Mouse (Mus musculus) E14TG2a.4 (cell line): ENCODE results near the gene Dynlrb2.

Source experiments
- H3K27me3 ChIP-seq: 2 replicates; pipeline ENCODE4 v1.6.1; 2014; ENCODE audit warnings: low read length, control low read depth; ENCODE audit not compliant: insufficient read depth
- H3K36me3 ChIP-seq: 2 replicates; pipeline ENCODE4 v1.6.1; 2014; ENCODE audit warnings: low read length, control low read depth; ENCODE audit not compliant: insufficient read depth
- H3K4me1 ChIP-seq: replicated peaks from 2 replicates; pipeline ENCODE4 v1.6.1; 2014; ENCODE audit warnings: low read depth, low read length, control low read depth
- H3K4me3 ChIP-seq: replicated peaks from 2 replicates; pipeline ENCODE4 v1.5.1; 2014; ENCODE audit warnings: mild to moderate bottlenecking, low read length
- H3K9me3 ChIP-seq: 2 replicates; pipeline ENCODE4 v1.6.1; 2014; ENCODE audit warnings: low read length, control low read depth
- CTCF ChIP-seq: conservative IDR thresholded peaks from 2 replicates; pipeline ENCODE4 v1.5.1; 2014; ENCODE audit warnings: low read length
- NANOG ChIP-seq: IDR thresholded peaks from 2 replicates; pipeline ENCODE4 v1.6.1; 2014; ENCODE audit warnings: borderline replicate concordance, low read length, mixed read lengths
- POU5F1 ChIP-seq: IDR thresholded peaks from 2 replicates; pipeline ENCODE4 v1.6.1; 2014; ENCODE audit warnings: low read length, borderline replicate concordance

The Dynlrb2 gene

GRCm38 (mm10) chr8:116484087-116484486 lies 20.7 kb upstream of the Dynlrb2 start:
- Histone ChIP-seq H3K4me1 (peaks cover 10% of the 10 kb centered on the region), H3K36me3 (no peaks in the 10 kb centered on the region), H3K27me3 (peaks cover 5% of the 10 kb centered on the region), H3K4me3 (no peak overlapping the region), H3K9me3 (peaks cover 25% of the 10 kb centered on the region)
- TF ChIP-seq NANOG (no peak), POU5F1 (no peak), CTCF (peak; percentile 83)

DNA sequence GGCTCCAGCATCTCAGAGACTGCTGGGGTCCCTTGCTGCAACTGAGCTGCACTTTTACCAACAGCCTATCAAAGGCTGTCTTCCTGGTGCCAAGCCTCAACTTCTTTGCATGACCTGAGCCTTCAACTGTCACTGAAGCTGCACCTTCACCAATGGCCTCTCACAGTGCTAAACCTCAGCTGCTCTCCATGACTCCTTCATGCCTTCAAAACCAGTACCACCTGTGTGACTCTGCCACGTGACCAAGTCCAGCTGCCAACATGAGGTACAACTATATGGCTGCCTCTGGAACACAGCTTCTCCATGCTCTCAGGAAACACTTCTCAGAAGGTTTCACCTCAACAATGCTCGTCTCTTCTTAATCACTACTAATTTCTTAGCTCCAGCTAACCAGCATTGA lies 16.2 kb upstream of the Dynlrb2 start:
- Histone ChIP-seq H3K4me1 (0 out of 2 replicates have a peak, but pooled peaks cover 4% of the 10 kb centered on the region), H3K36me3 (no peaks in the 10 kb centered on the region), H3K4me3 (no peak overlapping the region), H3K9me3 (peaks cover 25% of the 10 kb centered on the region), H3K27me3 (no peaks in the 10 kb centered on the region)
- TF ChIP-seq CTCF, result no peak
- no peak for TF ChIP-seq POU5F1
- no peak for TF ChIP-seq NANOG

DNA sequence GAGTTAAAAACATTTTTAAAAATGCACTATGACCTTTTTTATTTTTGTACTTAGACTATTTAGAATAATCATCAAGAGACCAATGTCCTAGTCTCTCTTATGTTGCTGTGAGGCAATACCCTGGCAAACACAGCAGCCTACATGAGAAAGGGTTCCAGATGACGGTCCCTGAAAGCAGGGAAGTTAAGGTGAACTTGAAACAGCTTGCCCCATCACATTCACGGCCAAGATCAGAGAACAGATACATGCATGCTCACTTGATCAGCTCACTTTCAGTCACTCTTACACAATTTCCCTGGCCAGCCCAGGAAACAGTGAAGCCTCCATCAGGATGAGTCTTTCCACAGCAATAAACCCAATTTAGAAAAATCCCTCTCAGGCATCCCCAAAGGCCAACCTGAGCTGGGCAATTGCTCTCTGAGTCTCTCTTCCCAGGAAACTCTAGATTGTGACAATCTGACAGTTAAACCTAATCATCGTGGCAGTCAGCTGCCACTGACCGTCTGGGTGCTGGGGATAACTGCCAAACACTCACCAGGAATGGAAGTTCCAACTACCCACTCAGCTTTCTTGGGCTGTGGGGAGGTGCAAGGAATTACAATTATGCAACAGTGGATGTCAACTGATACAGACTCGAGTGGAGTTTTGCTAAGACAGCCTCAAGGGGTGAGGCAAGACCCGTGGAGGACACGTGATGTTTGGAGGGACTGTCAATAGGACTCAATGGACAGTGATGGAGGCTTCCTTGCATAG lies 4.5 kb upstream of the Dynlrb2 start:
- TF ChIP-seq NANOG (no peak), CTCF (no peak), POU5F1 (no peak)
- Histone ChIP-seq H3K4me3 (no peak overlapping the region), H3K9me3 (peaks cover 45% of the 10 kb centered on the region), H3K4me1 (peaks cover 10% of the 10 kb centered on the region), H3K36me3 (no peaks in the 10 kb centered on the region), H3K27me3 (no peaks in the 10 kb centered on the region)

DNA sequence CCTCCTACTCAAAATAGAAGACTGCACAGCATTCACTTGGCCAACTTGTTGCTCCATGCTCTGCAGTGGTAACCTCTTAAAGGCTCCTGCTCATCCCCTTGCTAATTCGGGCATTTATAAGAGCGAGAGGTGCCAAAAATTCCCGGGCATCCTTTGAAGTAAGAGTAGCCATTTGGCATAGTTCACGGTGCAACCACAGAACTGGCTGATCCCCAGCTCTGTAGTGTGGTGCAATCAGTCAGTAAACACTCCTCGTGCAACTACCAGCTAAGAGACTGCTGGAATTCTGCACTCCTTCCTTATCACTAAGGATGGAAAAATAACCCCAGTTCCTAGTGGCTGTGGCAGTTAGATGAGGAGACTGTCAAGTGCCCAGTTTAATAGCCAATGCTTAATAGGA lies 3.9 kb downstream of the Dynlrb2 start:
- Histone ChIP-seq H3K9me3 (peaks cover 2% of the 10 kb centered on the region; the same call in 1 of the 2 replicates), H3K4me3 (no peak overlapping the region), H3K36me3 (no peaks in the 10 kb centered on the region), H3K4me1 (peaks cover 18% of the 10 kb centered on the region), H3K27me3 (no peaks in the 10 kb centered on the region)
- TF ChIP-seq NANOG, result no peak
- no peak for TF ChIP-seq CTCF
- TF ChIP-seq POU5F1, result no peak

DNA sequence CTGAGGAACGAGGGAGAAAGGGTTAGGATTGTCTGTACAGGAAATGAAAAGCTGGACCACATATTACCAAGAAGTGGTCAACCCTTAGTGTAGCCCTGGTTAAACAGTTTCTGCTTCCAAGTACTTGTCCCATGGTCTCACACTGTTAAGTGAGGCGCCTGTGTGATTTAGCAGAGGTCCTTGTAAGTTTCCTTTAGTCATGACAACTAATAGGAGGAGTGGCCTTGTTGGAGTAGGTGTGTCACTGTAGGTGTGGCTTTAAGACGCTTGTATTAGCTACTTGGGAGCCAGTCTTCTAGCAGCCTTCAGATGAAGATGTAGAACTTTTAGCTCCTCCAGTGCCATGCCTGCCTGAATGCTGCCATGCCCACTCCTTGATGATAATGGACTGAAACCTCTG lies 4.5 kb downstream of the Dynlrb2 start:
- H3K27me3 ChIP-seq, result no peaks in the 10 kb centered on the region
- no peaks in the 10 kb centered on the region for H3K9me3 ChIP-seq
- H3K4me3 ChIP-seq, result no peak overlapping the region
- peaks cover 17% of the 10 kb centered on the region for H3K4me1 ChIP-seq
- no peak for TF ChIP-seq CTCF
- TF ChIP-seq NANOG, result no peak
- no peak for TF ChIP-seq POU5F1
- no peaks in the 10 kb centered on the region for H3K36me3 ChIP-seq

DNA sequence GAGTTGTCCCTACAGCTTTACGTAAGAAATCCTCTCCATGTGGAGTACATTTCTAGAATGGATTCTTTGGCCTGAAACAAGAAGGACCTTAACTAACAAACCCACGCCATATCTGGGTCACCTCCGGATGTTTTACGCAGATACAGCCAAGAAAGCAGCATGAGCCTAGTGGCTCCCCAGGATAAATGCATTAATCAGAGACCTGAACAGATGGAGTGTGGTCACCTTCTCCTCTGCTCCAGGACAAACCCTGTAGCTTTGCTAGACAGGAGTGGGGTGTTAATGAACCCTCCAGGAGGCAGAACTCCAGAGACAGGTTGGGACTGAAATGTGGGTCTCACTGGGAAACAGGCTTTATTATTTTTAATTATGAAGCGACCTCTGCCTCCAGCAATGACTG lies 14.9 kb downstream of the Dynlrb2 start:
- Histone ChIP-seq H3K27me3 (peaks cover 3% of the 10 kb centered on the region; the same call in 1 of the 2 replicates), H3K4me1 (no peaks in the 10 kb centered on the region), H3K4me3 (no peak overlapping the region), H3K36me3 (no peaks in the 10 kb centered on the region), H3K9me3 (peaks cover 36% of the 10 kb centered on the region)
- TF ChIP-seq NANOG (no peak), POU5F1 (no peak), CTCF (no peak)

- peaks cover 23% of the 10 kb centered on the region for H3K9me3 ChIP-seq
- no peaks in the 10 kb centered on the region for H3K36me3 ChIP-seq
- H3K27me3 ChIP-seq, result peaks cover 3% of the 10 kb centered on the region; the same call in 1 of the 2 replicates
- TF ChIP-seq POU5F1 (no peak), NANOG (no peak), CTCF (no peak)
- no peaks in the 10 kb centered on the region for H3K4me1 ChIP-seq
- no peak overlapping the region for H3K4me3 ChIP-seq
Measured at GRCm38 (mm10) chr8:116521208-116521607, 16.4 kb downstream of the Dynlrb2 start.

GRCm38 (mm10) chr8:116521641-116522040 lies 16.9 kb downstream of the Dynlrb2 start:
- no peaks in the 10 kb centered on the region for H3K36me3 ChIP-seq
- peaks cover 3% of the 10 kb centered on the region; the same call in 1 of the 2 replicates for H3K27me3 ChIP-seq
- no peaks in the 10 kb centered on the region for H3K4me1 ChIP-seq
- H3K4me3 ChIP-seq, result no peak overlapping the region
- peaks cover 19% of the 10 kb centered on the region for H3K9me3 ChIP-seq
- TF ChIP-seq CTCF (no peak), POU5F1 (no peak), NANOG (no peak)
